Mouse (Mus musculus): ENCODE data around the gene Gm20388. TPM values are rescaled to one million over a fixed set of nuclear protein-coding genes. Genes with fewer than 3 reads are reported as not detected.

Gm20388 gene
- polyA plus RNA-seq, 1 experiment from 2014 or later = 47.1 TPM

- Histone ChIP-seq H3K79me2 (ENCODE audit: inconsistent target) (no peaks in the 10 kb centered on the region), H3K36me3 (ENCODE audit: inconsistent target) (no peaks in the 10 kb centered on the region), H3K4me3 (ENCODE audit: inconsistent target) (no peak overlapping the region), H3K27ac (no peak overlapping the region)
- WGBS (ENCODE audit: missing documents) = 85% methylated on average over 6 of the region's 6 CpGs
Observed at GRCm38 (mm10) chr8:121013318-121013717, 1102.7 kb downstream of the Gm20388 start.

- no peaks in the 10 kb centered on the region for H3K36me3 ChIP-seq (ENCODE audit: inconsistent target)
- H3K79me2 ChIP-seq (ENCODE audit: inconsistent target) = no peaks in the 10 kb centered on the region
- 85% methylated on average over 17 of the region's 17 CpGs for WGBS (ENCODE audit: missing documents)
- H3K27ac ChIP-seq = no peak overlapping the region
- no peak overlapping the region for H3K4me3 ChIP-seq (ENCODE audit: inconsistent target)
Observed at GRCm38 (mm10) chr8:121016621-121017020, 1106.0 kb downstream of the Gm20388 start.

GRCm38 (mm10) chr8:121018236-121018635 is 1107.6 kb downstream of the Gm20388 start:
- Histone ChIP-seq H3K4me3 (ENCODE audit: inconsistent target) (no peak overlapping the region), H3K36me3 (ENCODE audit: inconsistent target) (no peaks in the 10 kb centered on the region), H3K79me2 (ENCODE audit: inconsistent target) (no peaks in the 10 kb centered on the region), H3K27ac (no peak overlapping the region)
- WGBS (ENCODE audit: missing documents) = 59% methylated on average over 10 of the region's 10 CpGs

- no peaks in the 10 kb centered on the region for H3K79me2 ChIP-seq (ENCODE audit: inconsistent target)
- no peak overlapping the region for H3K4me3 ChIP-seq (ENCODE audit: inconsistent target)
- H3K27ac ChIP-seq = no peak overlapping the region
- H3K36me3 ChIP-seq (ENCODE audit: inconsistent target) = no peaks in the 10 kb centered on the region
- 8% methylated on average over 12 of the region's 12 CpGs for WGBS (ENCODE audit: missing documents)
Observed at GRCm38 (mm10) chr8:121021488-121021887, 1110.8 kb downstream of the Gm20388 start.

- Histone ChIP-seq H3K4me3 (ENCODE audit: inconsistent target) (no peak overlapping the region), H3K79me2 (ENCODE audit: inconsistent target) (no peaks in the 10 kb centered on the region), H3K36me3 (ENCODE audit: inconsistent target) (no peaks in the 10 kb centered on the region), H3K27ac (no peak overlapping the region)
- WGBS (ENCODE audit: missing documents) = 93% methylated on average over 4 of the region's 4 CpGs
Observed at GRCm38 (mm10) chr8:121023003-121023402, 1112.4 kb downstream of the Gm20388 start.

- Histone ChIP-seq H3K27ac (no peak overlapping the region), H3K79me2 (ENCODE audit: inconsistent target) (no peaks in the 10 kb centered on the region), H3K36me3 (ENCODE audit: inconsistent target) (no peaks in the 10 kb centered on the region), H3K4me3 (ENCODE audit: inconsistent target) (no peak overlapping the region)
- 4% methylated on average over 16 of the region's 18 CpGs for WGBS (ENCODE audit: missing documents)
Observed at GRCm38 (mm10) chr8:121023736-121024135, 1113.1 kb downstream of the Gm20388 start.

- Histone ChIP-seq H3K27ac (no peak overlapping the region), H3K4me3 (ENCODE audit: inconsistent target) (no peak overlapping the region), H3K36me3 (ENCODE audit: inconsistent target) (no peaks in the 10 kb centered on the region), H3K79me2 (ENCODE audit: inconsistent target) (no peaks in the 10 kb centered on the region)
- 72% methylated on average over 5 of the region's 5 CpGs for WGBS (ENCODE audit: missing documents)
Observed at GRCm38 (mm10) chr8:121025486-121025885, 1114.8 kb downstream of the Gm20388 start.

- Histone ChIP-seq H3K36me3 (ENCODE audit: inconsistent target) (no peaks in the 10 kb centered on the region), H3K79me2 (ENCODE audit: inconsistent target) (no peaks in the 10 kb centered on the region), H3K27ac (no peak overlapping the region), H3K4me3 (ENCODE audit: inconsistent target) (no peak overlapping the region)
- WGBS (ENCODE audit: missing documents) = 47% methylated on average over 13 of the region's 13 CpGs
Observed at GRCm38 (mm10) chr8:121027787-121028186, 1117.1 kb downstream of the Gm20388 start.

GRCm38 (mm10) chr8:121029076-121029475 is 1118.4 kb downstream of the Gm20388 start:
- no peak overlapping the region for H3K27ac ChIP-seq
- no peak overlapping the region for H3K4me3 ChIP-seq (ENCODE audit: inconsistent target)
- no peaks in the 10 kb centered on the region for H3K79me2 ChIP-seq (ENCODE audit: inconsistent target)
- H3K36me3 ChIP-seq (ENCODE audit: inconsistent target) = no peaks in the 10 kb centered on the region
- 69% methylated on average over 6 of the region's 6 CpGs for WGBS (ENCODE audit: missing documents)

- Histone ChIP-seq H3K36me3 (ENCODE audit: inconsistent target) (no peaks in the 10 kb centered on the region), H3K27ac (no peak overlapping the region), H3K79me2 (ENCODE audit: inconsistent target) (no peaks in the 10 kb centered on the region), H3K4me3 (ENCODE audit: inconsistent target) (no peak overlapping the region)
- WGBS (ENCODE audit: missing documents) = 31% methylated on average over 10 of the region's 10 CpGs
Observed at GRCm38 (mm10) chr8:121030496-121031040, 1119.9 kb downstream of the Gm20388 start.

- WGBS (ENCODE audit: missing documents) = 91% methylated on average over 20 of the region's 20 CpGs
- Histone ChIP-seq H3K4me3 (ENCODE audit: inconsistent target) (no peak overlapping the region), H3K36me3 (ENCODE audit: inconsistent target) (no peaks in the 10 kb centered on the region), H3K27ac (no peak overlapping the region), H3K79me2 (ENCODE audit: inconsistent target) (no peaks in the 10 kb centered on the region)
Observed at GRCm38 (mm10) chr8:121033299-121034013, 1122.8 kb downstream of the Gm20388 start.

- Histone ChIP-seq H3K79me2 (ENCODE audit: inconsistent target) (no peaks in the 10 kb centered on the region), H3K36me3 (ENCODE audit: inconsistent target) (no peaks in the 10 kb centered on the region), H3K27ac (no peak overlapping the region), H3K4me3 (ENCODE audit: inconsistent target) (no peak overlapping the region)
- WGBS (ENCODE audit: missing documents) = 91% methylated on average over 8 of the region's 8 CpGs
Observed at GRCm38 (mm10) chr8:121035611-121036010, 1125.0 kb downstream of the Gm20388 start.

- H3K4me3 ChIP-seq (ENCODE audit: inconsistent target) = no peak overlapping the region
- H3K27ac ChIP-seq = no peak overlapping the region
- no peaks in the 10 kb centered on the region for H3K79me2 ChIP-seq (ENCODE audit: inconsistent target)
- no peaks in the 10 kb centered on the region for H3K36me3 ChIP-seq (ENCODE audit: inconsistent target)
- 62% methylated on average over 19 of the region's 19 CpGs for WGBS (ENCODE audit: missing documents)
Observed at GRCm38 (mm10) chr8:121043719-121044440, 1133.2 kb downstream of the Gm20388 start.

GRCm38 (mm10) chr8:121047441-121047840 is 1136.8 kb downstream of the Gm20388 start:
- H3K79me2 ChIP-seq (ENCODE audit: inconsistent target) = no peaks in the 10 kb centered on the region
- 76% methylated on average over 8 of the region's 9 CpGs for WGBS (ENCODE audit: missing documents)
- H3K4me3 ChIP-seq (ENCODE audit: inconsistent target) = no peak overlapping the region
- no peak overlapping the region for H3K27ac ChIP-seq
- H3K36me3 ChIP-seq (ENCODE audit: inconsistent target) = no peaks in the 10 kb centered on the region

- Histone ChIP-seq H3K79me2 (ENCODE audit: inconsistent target) (no peaks in the 10 kb centered on the region), H3K36me3 (ENCODE audit: inconsistent target) (no peaks in the 10 kb centered on the region), H3K27ac (no peak overlapping the region), H3K4me3 (ENCODE audit: inconsistent target) (no peak overlapping the region)
- WGBS (ENCODE audit: missing documents) = 79% methylated on average over 8 of the region's 9 CpGs
Observed at GRCm38 (mm10) chr8:121058081-121058480, 1147.4 kb downstream of the Gm20388 start.

Measured in macrophage (primary cell).